Mouse (Mus musculus): ENCODE results near the gene Cmah. TPM values are rescaled to one million over a fixed set of nuclear protein-coding genes. Genes with fewer than 3 reads are reported as not detected.

The Cmah gene
- polyA plus RNA-seq, 1 experiment, result 7.5 TPM

DNA sequence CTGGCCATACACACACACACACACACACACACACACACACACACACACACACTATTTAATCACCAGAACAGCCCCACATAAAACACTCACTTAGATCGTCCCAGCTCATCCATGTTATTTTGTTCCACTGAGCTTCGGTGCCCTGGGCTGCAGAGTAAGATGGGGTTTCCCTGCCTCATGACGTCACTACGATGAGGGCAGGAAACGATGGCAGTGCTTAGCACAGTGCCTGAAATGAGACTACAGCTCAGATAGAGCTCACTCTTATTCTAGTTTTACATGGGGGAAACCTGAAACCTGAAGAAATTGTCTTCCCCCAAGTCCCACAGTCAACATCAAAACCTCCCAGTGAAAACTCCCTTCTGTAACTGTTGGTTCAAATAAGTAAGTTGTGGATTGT lies 159.9 kb downstream of the Cmah start:
- Histone ChIP-seq H3K27ac (ENCODE audit: insufficient read depth, low read depth, low read length) (no peak overlapping the region), H3K4me3 (ENCODE audit: insufficient read depth, low read length) (no peak overlapping the region), H3K4me1 (ENCODE audit: control insufficient read depth, insufficient read depth, low read length) (peaks cover 10% of the 10 kb centered on the region)
- TF ChIP-seq POLR2A (IDR thresholded peaks at IDR 0.05; ENCODE audit: borderline replicate concordance, low read depth, low read length), result no peak
- TF ChIP-seq CTCF (IDR thresholded peaks at IDR 0.05; ENCODE audit: low read depth, low read length), result no peak

DNA sequence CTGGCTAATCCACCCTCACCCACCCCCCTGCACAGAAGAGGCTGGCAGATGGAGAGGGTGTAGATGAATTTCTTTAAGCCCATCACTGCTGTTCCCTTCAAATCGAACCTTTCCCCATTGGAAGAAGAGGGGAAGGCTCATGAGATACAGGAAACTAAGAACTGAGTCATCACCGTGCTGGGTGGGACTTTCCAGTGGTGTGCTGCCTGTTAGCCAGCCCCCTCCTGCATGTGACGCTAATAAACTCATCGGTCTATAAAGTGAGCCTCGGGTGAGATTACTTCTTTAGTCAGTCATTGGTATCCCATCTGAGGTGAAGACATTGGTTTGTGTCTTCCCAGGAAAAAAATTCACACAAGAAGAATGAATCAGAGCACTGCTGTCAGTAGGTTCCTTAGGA lies 160.3 kb downstream of the Cmah start:
- H3K27ac ChIP-seq (ENCODE audit: insufficient read depth, low read depth, low read length), result no peak overlapping the region
- peaks cover 10% of the 10 kb centered on the region for H3K4me1 ChIP-seq (ENCODE audit: control insufficient read depth, insufficient read depth, low read length)
- TF ChIP-seq CTCF (IDR thresholded peaks at IDR 0.05; ENCODE audit: low read depth, low read length), result no peak
- H3K4me3 ChIP-seq (ENCODE audit: insufficient read depth, low read length), result no peak overlapping the region

DNA sequence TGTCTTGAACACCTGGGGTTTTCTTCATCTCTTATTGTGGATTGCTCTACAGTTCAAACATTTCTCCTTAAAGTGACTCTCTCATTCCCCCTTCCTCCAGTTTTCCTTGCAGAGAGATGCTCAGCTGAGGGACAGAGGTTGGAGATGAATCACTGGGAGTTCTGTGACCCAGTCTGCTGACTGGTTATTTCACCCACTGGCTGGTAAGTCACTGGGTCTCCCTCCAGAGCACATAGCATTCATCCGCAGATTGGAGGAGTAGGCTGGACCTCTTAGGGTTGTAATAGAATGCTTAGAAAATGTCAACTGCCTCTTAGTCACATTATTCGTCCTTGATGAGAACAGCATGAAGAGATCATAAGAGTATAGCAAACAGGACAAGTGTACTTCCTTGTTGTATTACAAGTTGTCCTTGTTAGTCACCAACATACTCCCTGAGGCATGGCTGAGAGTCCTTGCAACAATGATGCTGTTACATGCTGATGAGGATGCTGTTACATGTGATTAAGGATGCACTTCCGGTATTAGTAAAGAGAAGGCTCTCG lies 161.4 kb downstream of the Cmah start:
- H3K4me1 ChIP-seq (ENCODE audit: control insufficient read depth, insufficient read depth, low read length), result peaks cover 10% of the 10 kb centered on the region
- H3K4me3 ChIP-seq (ENCODE audit: insufficient read depth, low read length), result no peak overlapping the region
- TF ChIP-seq POLR2A (IDR thresholded peaks at IDR 0.05; ENCODE audit: borderline replicate concordance, low read depth, low read length) (no peak), CTCF (IDR thresholded peaks at IDR 0.05; ENCODE audit: low read depth, low read length) (no peak)
- no peak overlapping the region for H3K27ac ChIP-seq (ENCODE audit: insufficient read depth, low read depth, low read length)

DNA sequence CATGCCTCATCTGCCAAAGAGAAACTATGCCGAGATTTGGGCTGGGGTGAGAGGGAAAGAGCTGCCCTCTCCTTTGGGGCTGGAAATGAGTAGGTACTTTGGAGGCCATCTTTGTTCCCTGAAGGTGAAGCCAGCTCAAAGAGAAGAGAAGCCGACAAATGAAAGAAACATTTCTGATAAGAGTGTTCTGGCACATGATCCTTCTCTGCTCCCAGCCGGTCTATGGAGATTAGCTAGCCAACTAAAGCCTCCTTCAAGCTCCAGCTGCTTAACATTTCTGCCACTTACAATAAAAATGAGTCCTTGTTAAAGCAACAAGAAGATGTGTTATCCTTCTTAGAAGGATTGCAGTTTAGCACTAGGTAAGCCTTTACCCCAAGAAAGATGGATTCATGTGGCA lies 162.3 kb downstream of the Cmah start:
- Histone ChIP-seq H3K27ac (ENCODE audit: insufficient read depth, low read depth, low read length) (no peak overlapping the region), H3K4me1 (ENCODE audit: control insufficient read depth, insufficient read depth, low read length) (peaks cover 10% of the 10 kb centered on the region), H3K4me3 (ENCODE audit: insufficient read depth, low read length) (no peak overlapping the region)
- no peak for TF ChIP-seq CTCF (IDR thresholded peaks at IDR 0.05; ENCODE audit: low read depth, low read length)
- TF ChIP-seq POLR2A (IDR thresholded peaks at IDR 0.05; ENCODE audit: borderline replicate concordance, low read depth, low read length), result no peak

DNA sequence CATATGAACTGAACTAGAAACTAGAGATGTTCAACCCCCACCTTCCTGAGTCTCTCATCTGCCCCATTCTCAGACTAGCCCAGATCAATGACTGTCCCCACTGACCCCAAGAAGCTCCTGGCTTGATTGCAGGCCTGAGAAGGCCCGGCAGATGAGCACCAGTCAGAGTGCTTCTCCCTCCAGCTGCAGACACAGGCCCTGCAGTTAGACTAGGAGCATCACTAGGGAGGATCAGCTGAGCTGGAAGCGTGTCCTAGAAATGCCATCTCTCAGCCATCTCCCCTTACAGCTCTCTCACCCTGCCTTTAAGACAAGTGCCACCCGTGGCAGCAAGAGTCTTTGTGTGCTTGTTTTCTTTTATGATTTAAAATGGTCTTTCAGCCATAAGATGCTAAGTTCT lies 162.8 kb downstream of the Cmah start:
- Histone ChIP-seq H3K4me3 (ENCODE audit: insufficient read depth, low read length) (no peak overlapping the region), H3K27ac (ENCODE audit: insufficient read depth, low read depth, low read length) (no peak overlapping the region), H3K4me1 (ENCODE audit: control insufficient read depth, insufficient read depth, low read length) (peaks cover 10% of the 10 kb centered on the region)
- TF ChIP-seq CTCF (IDR thresholded peaks at IDR 0.05; ENCODE audit: low read depth, low read length), result no peak
- no peak for TF ChIP-seq POLR2A (IDR thresholded peaks at IDR 0.05; ENCODE audit: borderline replicate concordance, low read depth, low read length)

DNA sequence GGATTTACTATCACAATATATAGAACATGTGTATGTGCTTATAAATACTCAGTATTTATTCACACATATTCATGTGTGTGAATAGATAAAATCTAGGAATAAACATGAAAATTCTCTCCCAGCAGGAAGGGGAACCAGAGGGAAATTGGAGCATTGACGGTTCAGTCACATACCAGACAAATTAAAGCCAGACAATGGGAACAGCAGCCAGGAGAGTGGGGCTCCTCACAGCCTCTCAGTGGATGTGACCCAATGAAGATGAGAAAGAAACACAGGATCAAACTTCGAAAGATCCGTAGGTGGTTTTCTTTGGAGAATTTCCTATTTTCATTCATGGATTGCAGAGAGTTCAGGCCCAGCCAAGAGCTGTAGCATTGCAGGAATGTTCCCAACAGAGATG lies 163.9 kb downstream of the Cmah start:
- H3K4me3 ChIP-seq (ENCODE audit: insufficient read depth, low read length), result no peak overlapping the region
- H3K27ac ChIP-seq (ENCODE audit: insufficient read depth, low read depth, low read length), result no peak overlapping the region
- no peak for TF ChIP-seq CTCF (IDR thresholded peaks at IDR 0.05; ENCODE audit: low read depth, low read length)
- no peak for TF ChIP-seq POLR2A (IDR thresholded peaks at IDR 0.05; ENCODE audit: borderline replicate concordance, low read depth, low read length)
- H3K4me1 ChIP-seq (ENCODE audit: control insufficient read depth, insufficient read depth, low read length), result peaks cover 10% of the 10 kb centered on the region

DNA sequence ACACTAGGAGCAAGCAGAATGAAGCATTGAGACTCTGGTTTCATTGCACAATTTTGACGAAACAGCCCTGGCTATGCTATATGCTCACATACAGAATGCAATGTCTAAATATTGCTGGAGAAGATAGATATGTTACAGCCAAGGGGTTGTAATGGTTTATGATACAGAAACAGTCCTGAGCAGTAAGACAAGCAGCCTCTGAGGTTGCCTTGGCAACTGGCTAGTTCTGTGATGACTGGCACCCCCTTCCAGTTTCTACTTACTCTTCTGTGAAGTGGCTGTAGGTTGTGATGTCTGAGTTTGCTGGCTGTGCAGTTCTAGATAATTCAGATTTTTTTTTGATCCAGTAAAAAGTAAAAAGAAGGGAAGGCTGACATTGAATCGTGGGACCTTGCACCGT lies 166.6 kb downstream of the Cmah start:
- TF ChIP-seq CTCF (IDR thresholded peaks at IDR 0.05; ENCODE audit: low read depth, low read length) (no peak), POLR2A (IDR thresholded peaks at IDR 0.05; ENCODE audit: borderline replicate concordance, low read depth, low read length) (no peak)
- H3K4me3 ChIP-seq (ENCODE audit: insufficient read depth, low read length), result no peak overlapping the region

DNA sequence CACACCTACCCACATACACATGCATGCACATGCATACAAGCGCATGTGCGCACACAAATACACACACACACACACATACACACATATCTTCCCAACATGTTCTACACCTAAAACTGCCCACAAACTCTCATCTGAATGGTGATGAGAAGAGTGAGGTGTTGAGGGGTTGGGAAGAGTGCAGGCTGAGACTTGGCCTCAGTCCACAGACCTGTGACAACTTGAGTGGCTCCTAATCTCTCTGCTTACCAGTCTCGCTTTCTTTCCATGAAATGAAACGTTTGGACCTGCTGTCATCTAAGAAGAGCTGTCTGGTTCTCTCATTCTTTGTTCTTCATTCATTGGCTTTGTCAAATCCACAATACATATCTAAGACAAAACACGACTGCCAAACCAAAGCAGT lies 169.1 kb downstream of the Cmah start:
- Histone ChIP-seq H3K4me1 (ENCODE audit: control insufficient read depth, insufficient read depth, low read length) (no peaks in the 10 kb centered on the region), H3K4me3 (ENCODE audit: insufficient read depth, low read length) (no peak overlapping the region), H3K27ac (ENCODE audit: insufficient read depth, low read depth, low read length) (no peak overlapping the region)
- TF ChIP-seq CTCF (IDR thresholded peaks at IDR 0.05; ENCODE audit: low read depth, low read length) (no peak), POLR2A (IDR thresholded peaks at IDR 0.05; ENCODE audit: borderline replicate concordance, low read depth, low read length) (no peak)

More for the DNA sequence above, 166.6 kb downstream of the Cmah start:
- no peaks in the 10 kb centered on the region for H3K4me1 ChIP-seq (ENCODE audit: control insufficient read depth, insufficient read depth, low read length)
- H3K27ac ChIP-seq (ENCODE audit: insufficient read depth, low read depth, low read length), result no peak overlapping the region

DNA sequence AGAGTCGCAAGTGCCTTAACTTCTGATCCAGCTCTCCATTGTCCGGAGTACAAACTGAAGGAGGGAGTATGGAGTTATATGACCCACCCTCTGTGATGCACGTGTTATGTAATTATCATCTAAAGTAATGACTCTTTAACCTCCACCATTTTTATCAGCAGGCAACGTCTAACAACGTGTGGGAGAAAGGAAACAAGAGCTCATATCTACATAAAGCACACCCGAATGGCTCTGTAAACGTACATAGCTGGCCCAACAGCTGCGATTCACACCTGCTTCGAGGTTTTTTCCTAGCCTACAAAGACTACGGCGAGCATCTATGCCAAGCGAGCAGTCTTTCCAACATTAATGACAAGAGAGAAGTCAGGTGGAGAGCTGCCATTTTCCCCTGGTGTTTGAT lies 169.8 kb downstream of the Cmah start:
- Histone ChIP-seq H3K4me1 (ENCODE audit: control insufficient read depth, insufficient read depth, low read length) (peaks cover 3% of the 10 kb centered on the region), H3K27ac (ENCODE audit: insufficient read depth, low read depth, low read length) (no peak overlapping the region), H3K4me3 (ENCODE audit: insufficient read depth, low read length) (no peak overlapping the region)
- TF ChIP-seq CTCF (IDR thresholded peaks at IDR 0.05; ENCODE audit: low read depth, low read length), result no peak
- no peak for TF ChIP-seq POLR2A (IDR thresholded peaks at IDR 0.05; ENCODE audit: borderline replicate concordance, low read depth, low read length)

DNA sequence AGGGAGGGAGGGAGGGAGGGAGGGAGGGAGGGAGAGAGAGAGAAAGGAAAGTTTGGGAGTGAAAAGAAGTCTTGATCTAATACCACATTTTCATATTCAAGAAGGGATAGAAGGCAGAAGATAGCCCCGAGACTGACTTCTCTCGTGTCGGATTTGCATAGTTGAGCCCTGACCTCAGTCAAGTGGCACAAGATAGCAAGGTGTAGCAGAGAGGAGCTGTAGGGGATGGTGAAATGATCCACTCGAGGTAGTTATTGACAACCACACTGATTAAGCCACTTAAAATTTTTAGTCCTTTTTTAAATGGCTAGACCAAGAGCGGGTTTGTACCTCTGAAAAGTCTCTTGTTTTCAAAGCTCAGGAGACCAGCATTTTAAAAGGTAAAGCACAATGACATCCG lies 171.1 kb downstream of the Cmah start:
- no peak overlapping the region for H3K4me3 ChIP-seq (ENCODE audit: insufficient read depth, low read length)
- H3K4me1 ChIP-seq (ENCODE audit: control insufficient read depth, insufficient read depth, low read length), result peaks cover 3% of the 10 kb centered on the region
- TF ChIP-seq CTCF (IDR thresholded peaks at IDR 0.05; ENCODE audit: low read depth, low read length), result no peak
- no peak for TF ChIP-seq POLR2A (IDR thresholded peaks at IDR 0.05; ENCODE audit: borderline replicate concordance, low read depth, low read length)
- H3K27ac ChIP-seq (ENCODE audit: insufficient read depth, low read depth, low read length), result no peak overlapping the region

DNA sequence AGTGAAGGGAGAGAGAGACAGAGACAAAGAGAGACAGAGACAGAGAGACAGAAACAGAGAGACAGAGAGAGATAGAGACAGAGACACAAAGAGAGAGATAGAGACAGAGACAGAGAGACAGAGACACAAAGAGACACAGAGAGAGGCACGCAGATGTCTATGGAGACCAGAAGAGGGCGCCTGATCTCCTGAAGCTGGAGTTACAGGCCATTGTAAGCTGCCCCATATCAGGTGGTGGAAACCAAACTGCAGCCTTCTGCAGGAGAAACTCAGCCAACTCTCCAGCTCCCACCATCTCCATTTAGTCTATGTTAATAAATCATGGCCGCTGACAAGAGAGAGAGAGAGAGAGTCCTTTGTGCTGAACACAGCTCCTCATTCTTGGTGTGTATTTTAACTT lies 172.3 kb downstream of the Cmah start:
- Histone ChIP-seq H3K4me1 (ENCODE audit: control insufficient read depth, insufficient read depth, low read length) (peaks cover 3% of the 10 kb centered on the region), H3K27ac (ENCODE audit: insufficient read depth, low read depth, low read length) (no peak overlapping the region), H3K4me3 (ENCODE audit: insufficient read depth, low read length) (no peak overlapping the region)
- TF ChIP-seq POLR2A (IDR thresholded peaks at IDR 0.05; ENCODE audit: borderline replicate concordance, low read depth, low read length) (no peak), CTCF (IDR thresholded peaks at IDR 0.05; ENCODE audit: low read depth, low read length) (no peak)
